Mouse (Mus musculus): ENCODE measurements around the gene Adck2.

- TF ChIP-seq CTCF (IDR thresholded peaks at IDR 0.05; ENCODE audit: borderline replicate concordance, insufficient read depth, low read depth, low read length) (no peak), POLR2A (IDR thresholded peaks at IDR 0.05; ENCODE audit: borderline replicate concordance, insufficient read depth, low read length) (no peak)
Observed at GRCm38 (mm10) chr6:39537276-39537675, 36.4 kb upstream of the Adck2 start.
